Mouse (Mus musculus) gastrocnemius, postnatal 14 days (tissue): Measurements from ENCODE around the gene Tbk1. TPM values are rescaled to one million over a fixed set of nuclear protein-coding genes. Genes with fewer than 3 reads are reported as not detected.

Experiments used
- DNase-seq: peaks from one replicate; pipeline ENCODE4 v3.0.0; 2021; ENCODE audit warnings: mixed read lengths
- intact Hi-C: fragments of 180-260 bp; cut with DNase I; formaldehyde crosslinking; loops from one replicate; pipeline ENCODE4 v1.15.1; 2025; ENCODE audit warnings: low total_unique reads
- long read RNA-seq, 2 experiments: library from polyadenylated mRNA; stranded (forward); transcript quantifications; one replicate each; pipeline ENCODE4 v2.0.0; 2021
- total RNA-seq, 2 experiments: library from RNA; stranded (reverse); gene quantifications; 2 replicates each; pipeline ENCODE4 v1.2.3; 2021

The Tbk1 gene
- total RNA-seq, result 10 to 100 TPM; 11.0 to 11.5 TPM
- long read RNA-seq, experiment 1, transcript Tbk1-201 (21 exons, 3,024 nt), result major isoform, 7 of 11 reads
- long read RNA-seq, experiment 1, partial matches to known transcripts, result 2 of 11 reads
- long read RNA-seq, experiment 1, other reads (novel, unspliced or antisense), result 2 of 11 reads
- long read RNA-seq, experiment 2, transcript Tbk1-201 (21 exons, 3,024 nt), result major isoform, 14 of 16 reads
- long read RNA-seq, experiment 2, partial matches to known transcripts, result 1 of 16 reads
- long read RNA-seq, experiment 2, other reads (novel, unspliced or antisense), result 1 of 16 reads

GRCm38 (mm10) chr10:121586675-121587370 lies at the start of gene Tbk1:
Gene Tbk1, minus strand, starts transcription at chr10:121586787.
- intact Hi-C loops, result no loop called here
- peak; percentile 95 for DNase-seq

- DNase-seq, result no peak
- intact Hi-C loops, result no loop called here
Measured at GRCm38 (mm10) chr10:121636276-121636675, 49.7 kb upstream of the Tbk1 start.

GRCm38 (mm10) chr10:121634159-121634558 lies 47.6 kb upstream of the Tbk1 start:
- no peak for DNase-seq
- intact Hi-C loops, result no loop called here

- intact Hi-C loops, result no loop called here
- DNase-seq, result no peak
Measured at GRCm38 (mm10) chr10:121628561-121629040, 42.0 kb upstream of the Tbk1 start.

- no peak for DNase-seq
- intact Hi-C loops, result no loop called here
Measured at GRCm38 (mm10) chr10:121627216-121627852, 40.7 kb upstream of the Tbk1 start.

- intact Hi-C loops, result no loop called here
- DNase-seq, result peak; percentile 99
Measured at GRCm38 (mm10) chr10:121626186-121626882, 39.7 kb upstream of the Tbk1 start, which contains the start of gene Xpot. Gene Xpot, minus strand, starts transcription at chr10:121626332.

GRCm38 (mm10) chr10:121625407-121626185 lies 39.0 kb upstream of the Tbk1 start:
- intact Hi-C loops, result no loop called here

GRCm38 (mm10) chr10:121625006-121625405 lies 38.4 kb upstream of the Tbk1 start:
- intact Hi-C loops, result no loop called here
- no peak for DNase-seq

More at GRCm38 (mm10) chr10:121625407-121626185, 39.0 kb upstream of the Tbk1 start:
- DNase-seq, result no peak

GRCm38 (mm10) chr10:121623670-121624069 lies 37.1 kb upstream of the Tbk1 start:
- DNase-seq, result no peak
- intact Hi-C loops, result no loop called here

- no peak for DNase-seq
- intact Hi-C loops, result no loop called here
Measured at GRCm38 (mm10) chr10:121622431-121622830, 35.8 kb upstream of the Tbk1 start.

- DNase-seq, result no peak
- intact Hi-C loops, result no loop called here
Measured at GRCm38 (mm10) chr10:121615935-121616334, 29.3 kb upstream of the Tbk1 start.

- intact Hi-C loops, result no loop called here
- DNase-seq, result no peak
Measured at GRCm38 (mm10) chr10:121615146-121615870, 28.7 kb upstream of the Tbk1 start.

- DNase-seq, result peak; percentile 22
- intact Hi-C loops, result no loop called here
Measured at GRCm38 (mm10) chr10:121613570-121613969, 27.0 kb upstream of the Tbk1 start.

GRCm38 (mm10) chr10:121612448-121612847 lies 25.9 kb upstream of the Tbk1 start:
- no peak for DNase-seq
- intact Hi-C loops, result no loop called here

- intact Hi-C loops, result no loop called here
- no peak for DNase-seq
Measured at GRCm38 (mm10) chr10:121611587-121611986, 25.0 kb upstream of the Tbk1 start.

- intact Hi-C loops, result no loop called here
- DNase-seq, result no peak
Measured at GRCm38 (mm10) chr10:121608177-121608576, 21.6 kb upstream of the Tbk1 start.

GRCm38 (mm10) chr10:121604632-121605344 lies 18.2 kb upstream of the Tbk1 start:
- intact Hi-C loops, result no loop called here
- no peak for DNase-seq

GRCm38 (mm10) chr10:121603556-121603955 lies 17.0 kb upstream of the Tbk1 start:
- intact Hi-C loops, result no loop called here
- DNase-seq, result no peak
